Mouse (Mus musculus) left cerebral cortex, postnatal 36 days (tissue): ENCODE data around the gene Polq. TPM values are rescaled to one million over a fixed set of nuclear protein-coding genes. Genes with fewer than 3 reads are reported as not detected.

Experiments
- DNase-seq, 2 experiments: peaks; one replicate each; pipeline ENCODE4 v3.0.0; 2021 to 2022; ENCODE audit warnings: low spot score in 2 of 2, mixed read lengths in 1 of 2
- intact Hi-C: fragments of 180-260 bp; cut with DNase I; formaldehyde crosslinking; loops from one replicate; pipeline ENCODE4 v1.15.1; 2025
- total RNA-seq, 2 experiments: library from RNA; stranded (reverse); gene quantifications; 2 replicates each; pipeline ENCODE4 v1.2.3; 2021

Gene Polq
- total RNA-seq = 1 to 10 TPM; 1.3 to 2.5 TPM

- peak; percentile 89 to 90 for DNase-seq
- intact Hi-C loops = loop anchor here (2.0 to 10.0 kb wide), 3 partner anchors 136 to 936 kb away; partner anchors contain the start of genes Ccdc58, Eaf2, Fam162a and Golgb1
Observed at GRCm38 (mm10) chr16:37011061-37011921, at the start of gene Polq. Gene Polq, plus strand, starts transcription at chr16:37011786.

- no peak for DNase-seq
- intact Hi-C loops = no loop called here
Observed at GRCm38 (mm10) chr16:36963415-36963814, 48.2 kb upstream of the Polq start.

- intact Hi-C loops = no loop called here
- no peak for DNase-seq
Observed at GRCm38 (mm10) chr16:36979127-36979526, 32.5 kb upstream of the Polq start.

GRCm38 (mm10) chr16:36983796-36984195 lies 27.8 kb upstream of the Polq start:
- intact Hi-C loops = no loop called here
- no peak for DNase-seq

GRCm38 (mm10) chr16:36985636-36986042 lies 25.9 kb upstream of the Polq start:
- intact Hi-C loops = no loop called here
- no peak for DNase-seq

GRCm38 (mm10) chr16:36987399-36987798 lies 24.2 kb upstream of the Polq start:
- DNase-seq = no peak
- intact Hi-C loops = no loop called here

- intact Hi-C loops = no loop called here
- no peak for DNase-seq
Observed at GRCm38 (mm10) chr16:36988066-36988465, 23.5 kb upstream of the Polq start.

GRCm38 (mm10) chr16:36989493-36989892 lies 22.1 kb upstream of the Polq start:
- DNase-seq = no peak
- intact Hi-C loops = no loop called here

- intact Hi-C loops = no loop called here
- DNase-seq = no peak
Observed at GRCm38 (mm10) chr16:36989999-36990625, 21.5 kb upstream of the Polq start, which contains the start of gene Fbxo40. Gene Fbxo40, minus strand, starts transcription at chr16:36990467.

GRCm38 (mm10) chr16:36997650-36998049 lies 13.9 kb upstream of the Polq start:
- DNase-seq = no peak
- intact Hi-C loops = no loop called here

GRCm38 (mm10) chr16:36999366-36999972 lies 12.1 kb upstream of the Polq start:
- no peak for DNase-seq
- intact Hi-C loops = no loop called here

GRCm38 (mm10) chr16:37009262-37009661 lies 2.3 kb upstream of the Polq start:
- DNase-seq = no peak
- intact Hi-C loops = loop anchor here (10.0 kb wide), 1 partner anchor 84 kb away; no protein-coding TSS in a partner anchor

- DNase-seq = no peak
- intact Hi-C loops = loop anchor here (2.0 to 10.0 kb wide), 3 partner anchors 136 to 936 kb away; partner anchors contain the start of genes Ccdc58, Eaf2, Fam162a and Golgb1
Observed at GRCm38 (mm10) chr16:37010370-37010769, 1.2 kb upstream of the Polq start.

GRCm38 (mm10) chr16:37011922-37012289 lies 320 bp downstream of the Polq start:
- intact Hi-C loops = loop anchor here (2.0 to 10.0 kb wide), 3 partner anchors 137 to 937 kb away; partner anchors contain the start of genes Ccdc58, Eaf2, Fam162a and Golgb1
- no peak for DNase-seq

- DNase-seq = no peak
Observed at GRCm38 (mm10) chr16:37012336-37012735, 750 bp downstream of the Polq start.

GRCm38 (mm10) chr16:37027581-37027980 lies 16.0 kb downstream of the Polq start:
- intact Hi-C loops = no loop called here

More at GRCm38 (mm10) chr16:37012336-37012735, 750 bp downstream of the Polq start:
- intact Hi-C loops = loop anchor here (5.0 to 10.0 kb wide), 2 partner anchors 175 to 938 kb away; partner anchors contain the start of genes Ccdc58 and Fam162a

GRCm38 (mm10) chr16:37031996-37032395 lies 20.4 kb downstream of the Polq start:
- DNase-seq = no peak
- intact Hi-C loops = no loop called here

More at GRCm38 (mm10) chr16:37027581-37027980, 16.0 kb downstream of the Polq start:
- DNase-seq = no peak

- intact Hi-C loops = no loop called here
- no peak for DNase-seq
Observed at GRCm38 (mm10) chr16:37034751-37035150, 23.2 kb downstream of the Polq start.

- DNase-seq = no peak
- intact Hi-C loops = no loop called here
Observed at GRCm38 (mm10) chr16:37059631-37060030, 48.0 kb downstream of the Polq start.

GRCm38 (mm10) chr16:37061261-37061660 lies 49.7 kb downstream of the Polq start:
- intact Hi-C loops = no loop called here
- DNase-seq = no peak
